In the genomic region with DNA sequence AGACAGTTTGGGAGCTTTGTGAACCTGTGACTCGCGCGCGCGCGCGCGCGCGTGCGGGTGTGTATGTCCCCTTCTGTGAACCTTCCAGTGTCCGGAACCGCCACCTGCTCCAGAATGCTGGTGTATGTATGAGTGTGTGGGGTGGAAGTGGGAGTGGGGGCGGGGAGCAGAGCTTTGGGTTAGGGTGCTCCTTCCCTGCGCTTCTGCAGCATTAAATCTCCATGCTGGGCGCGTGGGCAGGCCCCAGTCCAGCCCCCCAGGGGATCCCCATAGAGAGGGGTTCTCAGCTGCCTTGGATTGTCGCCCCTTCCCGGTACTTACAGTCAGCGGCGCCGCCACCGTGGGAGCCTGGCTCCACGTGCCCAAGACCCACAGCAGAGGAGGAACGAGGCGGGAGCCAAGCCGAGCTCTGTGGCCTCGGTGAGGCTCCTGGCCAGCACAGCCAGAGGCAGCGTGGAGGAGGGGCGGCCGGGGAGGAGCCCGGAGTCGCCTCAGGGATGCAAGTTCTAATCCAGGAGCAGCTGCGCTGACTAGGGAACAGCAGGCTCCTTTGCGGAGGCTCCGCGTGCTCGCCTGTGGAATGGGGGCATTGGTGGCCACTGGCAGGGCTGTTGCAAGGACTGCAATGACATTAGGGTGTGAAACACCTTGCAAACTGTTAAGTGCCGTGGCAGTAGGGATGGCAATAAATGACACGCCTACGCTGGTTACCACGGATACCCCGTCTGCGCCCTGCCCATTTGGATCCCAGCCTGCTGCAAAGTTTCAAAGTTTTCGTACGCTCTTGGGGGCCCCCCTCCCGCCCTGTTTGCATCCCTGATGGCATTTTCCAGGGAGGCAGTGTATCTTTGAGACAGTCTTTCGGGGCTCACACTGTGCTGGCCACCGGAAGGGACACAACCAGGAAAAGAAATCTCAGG, we compare ENCODE assay signal across 8 mouse cellular contexts. TPM values are rescaled to one million over a fixed set of nuclear protein-coding genes. Genes with fewer than 3 reads are reported as not detected.
DNase-seq lines count a peak whose midpoint lies in the region; ATAC-seq and TF ChIP-seq lines count a peak whose summit lies in the region.

A gene (minus strand): TSS at position 664 of the 920 bp plus-strand sequence.

- TF ChIP-seq CTCF in layer of hippocampus, adult 2 months (conservative IDR thresholded peaks at IDR 0.05) = no peak

- H3K4me1 ChIP-seq in hindbrain, embryonic 12.5 days = peaks cover 31% of the 10 kb centered on the region
- peaks cover 36% of the 10 kb centered on the region for H3K4me1 ChIP-seq in midbrain, embryonic 13.5 days (replicated peaks)

- no peaks in the 10 kb centered on the region for H3K36me3 ChIP-seq in hindbrain, embryonic 12.5 days
- H3K36me3 ChIP-seq in midbrain, embryonic 13.5 days = no peaks in the 10 kb centered on the region

- no peak within 1 kb of the TSS for H3K9ac ChIP-seq in hindbrain, embryonic 12.5 days
- peak within 1 kb of the TSS; percentile 39; the same call in 1 of the 2 replicates for H3K9ac ChIP-seq in midbrain, embryonic 13.5 days (replicated peaks)

- H3K27me3 ChIP-seq in hindbrain, embryonic 12.5 days = peaks cover 62% of the 10 kb centered on the region
- peaks cover 65% of the 10 kb centered on the region for H3K27me3 ChIP-seq in midbrain, embryonic 13.5 days

- H3K4me3 ChIP-seq in layer of hippocampus, adult 2 months = peak within 1 kb of the TSS; percentile 46
- H3K4me3 ChIP-seq in hindbrain, embryonic 12.5 days = peak within 1 kb of the TSS; percentile 23
- H3K4me3 ChIP-seq in midbrain, embryonic 13.5 days (replicated peaks) = peak within 1 kb of the TSS; percentile 21

- intact Hi-C loops in gastrocnemius, postnatal 36 days (cut with DNase I) = no loop called here

- H3K9me3 ChIP-seq in hindbrain, embryonic 12.5 days (replicated peaks) = no peaks in the 10 kb centered on the region
- no peaks in the 10 kb centered on the region for H3K9me3 ChIP-seq in midbrain, embryonic 13.5 days

- H3K27ac ChIP-seq in layer of hippocampus, adult 2 months = no peak within 1 kb of the TSS
- no peak within 1 kb of the TSS for H3K27ac ChIP-seq in hindbrain, embryonic 12.5 days
- H3K27ac ChIP-seq in midbrain, embryonic 13.5 days = no peak within 1 kb of the TSS

- DNase-seq in layer of hippocampus, adult 2 months (ENCODE audit: low spot score in 2 of 2) = no peak
- no peak for DNase-seq in layer of hippocampus, adult 9-11 months
- DNase-seq in thymus, adult 18-20 months = no peak
- DNase-seq in spleen, postnatal 36 days (ENCODE audit: low spot score in 2 of 2) = no peak
- DNase-seq in gastrocnemius, postnatal 36 days = no peak

- peak within 1 kb of the TSS; percentile 46 for H3K4me2 ChIP-seq in hindbrain, embryonic 12.5 days (replicated peaks)
- peak within 1 kb of the TSS; percentile 47 for H3K4me2 ChIP-seq in midbrain, embryonic 13.5 days (replicated peaks)

- ATAC-seq in common myeloid progenitor, adult 5-6 weeks (replicated peaks; ENCODE audit: low read depth, poor library complexity, severe bottlenecking) = peak; percentile 30
- peak; percentile 36; the same call in 1 of the 2 replicates for ATAC-seq in hindbrain, embryonic 12.5 days (ENCODE audit: low FRiP score)
- 0 out of 2 replicates have a peak, but pooled peaks have one; percentile 27 for ATAC-seq in midbrain, embryonic 13.5 days

- 2% methylated on average over 49 of the region's 49 CpGs for WGBS in hindbrain, embryonic 12.5 days
- WGBS in midbrain, embryonic 13.5 days = 2% methylated on average over 49 of the region's 49 CpGs

RNA-seq across cellular contexts. Expression of the gene that starts here (rescaled TPM):
- under 1 TPM; 0.37 to 0.38 TPM for total RNA-seq in layer of hippocampus, adult 2 months (2021)
- 0.63 and 1.4 TPM in 2 replicates for total RNA-seq in common myeloid progenitor, adult 5-6 weeks (2017)
- polyA plus RNA-seq in hindbrain, embryonic 12.5 days (2016; fragmentation: Nextera tagmentation; extraction: Ambion mirVana) = 0.33 and 0.46 TPM in 2 replicates
- polyA plus RNA-seq in midbrain, embryonic 13.5 days (2015; fragmentation: Nextera tagmentation; extraction: Ambion mirVana) = 0.22 and 0.32 TPM in 2 replicates
- total RNA-seq in gastrocnemius, postnatal 36 days (2021) = not detected

Comparison
In these comparisons a context has a peak if more than half of its experiments do, and no peak if none do; other contexts are left out.
1. Peak in ATAC-seq, H3K4me3 ChIP-seq and H3K4me2 ChIP-seq in hindbrain, embryonic 12.5 days; RNA of the gene not detected or under 1 TPM.
2. Peak in ATAC-seq, H3K4me3 ChIP-seq, H3K9ac ChIP-seq and H3K4me2 ChIP-seq in midbrain, embryonic 13.5 days; RNA of the gene not detected or under 1 TPM.